Mouse (Mus musculus): ENCODE results near the gene Tada3.

- TF ChIP-seq CTCF (IDR thresholded peaks at IDR 0.05; ENCODE audit: borderline replicate concordance, insufficient read depth, low read depth, low read length), result no peak
- TF ChIP-seq POLR2A (IDR thresholded peaks at IDR 0.05; ENCODE audit: borderline replicate concordance, insufficient read depth, low read length), result peak; percentile 67; the same call in 1 of the 2 replicates
Observed at GRCm38 (mm10) chr6:113343177-113344092, 34.2 kb downstream of the Tada3 start, which contains the start of gene Camk1.
